Comparison of ENCODE assay signal across 8 mouse cellular contexts in genomic region chr2:148627011-148627471, GRCm38 (mm10). TPM values are rescaled to one million over a fixed set of nuclear protein-coding genes. Genes with fewer than 3 reads are reported as not detected.
DNase-seq lines count a peak whose midpoint lies in the region; ATAC-seq lines count a peak whose summit lies in the region.

No protein-coding gene starts in this region.

- no peaks in the 10 kb centered on the region for H3K4me1 ChIP-seq in heart, embryonic 10.5 days
- no peaks in the 10 kb centered on the region for H3K4me1 ChIP-seq in forebrain, embryonic 14.5 days (ENCODE audit: control insufficient read depth, insufficient read depth, low read length)

- H3K4me2 ChIP-seq in forebrain, embryonic 14.5 days (ENCODE audit: low read length), result no peak overlapping the region

- DNase-seq in heart, adult 18-20 months, result peak; percentile 76 to 90
- DNase-seq in heart, embryonic 10.5 days (ENCODE audit: low spot score), result no peak
- DNase-seq in adrenal gland, adult 8-10 months, result peak; percentile 66
- peak; percentile 82 to 88 for DNase-seq in heart, adult 9 months (ENCODE audit: low spot score in 2 of 2)
- peak; percentile 60 to 71 for DNase-seq in kidney, postnatal 36 days
- no peak for DNase-seq in thymus, postnatal 10 days (ENCODE audit: low spot score in 2 of 2)
- DNase-seq in forebrain, embryonic 14.5 days (ENCODE audit: low spot score), result no peak
- no peak for DNase-seq in testis, postnatal 10 days (ENCODE audit: low spot score)

- no peak overlapping the region for H3K27ac ChIP-seq in heart, embryonic 10.5 days
- no peak overlapping the region for H3K27ac ChIP-seq in forebrain, embryonic 14.5 days (ENCODE audit: low read depth, low read length)

- 60% methylated on average over 3 of the region's 3 CpGs for WGBS in heart, embryonic 10.5 days
- WGBS in forebrain, embryonic 14.5 days, result 80% methylated on average over 3 of the region's 3 CpGs

- ATAC-seq in forebrain, embryonic 14.5 days, result no peak

- H3K36me3 ChIP-seq in heart, embryonic 10.5 days, result no peaks in the 10 kb centered on the region
- no peaks in the 10 kb centered on the region for H3K36me3 ChIP-seq in forebrain, embryonic 14.5 days (ENCODE audit: control insufficient read depth, insufficient read depth, low read length)

- H3K4me3 ChIP-seq in heart, embryonic 10.5 days, result no peak overlapping the region
- H3K4me3 ChIP-seq in forebrain, embryonic 14.5 days (ENCODE audit: low read depth, low read length), result no peak overlapping the region

- no peak overlapping the region for H3K9ac ChIP-seq in forebrain, embryonic 14.5 days (ENCODE audit: low read length)

- no peaks in the 10 kb centered on the region for H3K9me3 ChIP-seq in heart, embryonic 10.5 days
- H3K9me3 ChIP-seq in forebrain, embryonic 14.5 days (replicated peaks; ENCODE audit: control insufficient read depth, low read length), result no peaks in the 10 kb centered on the region

- no peaks in the 10 kb centered on the region for H3K27me3 ChIP-seq in heart, embryonic 10.5 days (ENCODE audit: insufficient read depth, poor library complexity, severe bottlenecking)
- H3K27me3 ChIP-seq in forebrain, embryonic 14.5 days (replicated peaks; ENCODE audit: control insufficient read depth, insufficient read depth, low read length), result no peaks in the 10 kb centered on the region

RNA-seq across cellular contexts. Expression of gene Nxt1, which starts 45.4 kb away (rescaled TPM):
- 1 to 10 TPM; 6.4 to 8.2 TPM for total RNA-seq in heart, adult 18-20 months (2021)
- polyA plus RNA-seq in heart, embryonic 10.5 days (2016; fragmentation: Nextera tagmentation; extraction: Ambion mirVana), result 75.2 and 102 TPM in 2 replicates
- 10 to 100 TPM; 17.4 to 22.0 (median 18.0) TPM for total RNA-seq in adrenal gland, adult 8-10 months (2022)
- 79.0 and 95.2 TPM in 2 replicates for polyA plus RNA-seq in forebrain, embryonic 14.5 days (2014; fragmentation: Nextera tagmentation; extraction: Ambion mirVana)

RNA-seq across cellular contexts. Expression of gene Gzf1, which starts 53.8 kb away (rescaled TPM):
- 10 to 100 TPM; 26.2 to 29.3 TPM for total RNA-seq in heart, adult 18-20 months (2021)
- polyA plus RNA-seq in heart, embryonic 10.5 days (2016; fragmentation: Nextera tagmentation; extraction: Ambion mirVana), result 16.9 and 18.3 TPM in 2 replicates
- total RNA-seq in adrenal gland, adult 8-10 months (2022), result 10 to 100 TPM; 27.1 to 53.7 (median 40.1) TPM
- 21.1 and 21.6 TPM in 2 replicates for polyA plus RNA-seq in forebrain, embryonic 14.5 days (2014; fragmentation: Nextera tagmentation; extraction: Ambion mirVana)

Comparison
In these comparisons a context has a peak if more than half of its experiments do, and no peak if none do; other contexts are left out.
1. DNase-seq: peak in heart, adult 18-20 months (2 of 2), adrenal gland, adult 8-10 months (single experiment), heart, adult 9 months (2 of 2) and kidney, postnatal 36 days (2 of 2); none in heart, embryonic 10.5 days (single experiment), thymus, postnatal 10 days (0 of 2), forebrain, embryonic 14.5 days (single experiment) and testis, postnatal 10 days (single experiment).